Mouse (Mus musculus): ENCODE results near the gene Gm42688. TPM values are rescaled to one million over a fixed set of nuclear protein-coding genes. Genes with fewer than 3 reads are reported as not detected.

Gm42688 gene
- polyA plus RNA-seq, 1 experiment from 2014 or later, result 2.1 TPM

DNA sequence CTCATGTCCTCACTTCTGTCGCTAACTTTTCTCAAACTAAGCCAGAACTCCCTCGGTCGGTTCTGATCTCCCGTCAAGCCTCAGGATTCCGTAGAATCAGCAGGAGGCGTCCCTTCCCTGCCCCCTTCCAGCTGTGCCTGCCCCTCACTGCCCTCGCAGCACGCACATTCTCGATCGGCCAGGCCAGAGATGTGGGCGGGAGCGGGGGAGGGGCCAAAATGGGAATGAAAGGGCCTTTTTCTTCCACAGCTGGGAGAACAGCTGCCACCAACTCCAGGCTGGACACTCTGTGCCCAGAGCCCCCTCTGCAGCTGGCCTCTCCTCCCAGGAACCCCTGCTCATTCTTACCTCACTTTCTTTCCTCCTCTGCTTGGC is 36.1 kb downstream of the Gm42688 start:
- H3K4me1 ChIP-seq, result peaks cover 88% of the 10 kb centered on the region
- WGBS, result 0% methylated on average over 12 of the region's 12 CpGs
- H3K27ac ChIP-seq (replicated peaks), result peak overlapping the region; percentile 100
- H3K36me3 ChIP-seq (replicated peaks), result peaks cover 8% of the 10 kb centered on the region
- peak; percentile 96 for DNase-seq (ENCODE audit: low spot score)
- peak overlapping the region; percentile 80 for H3K4me3 ChIP-seq
- H3K9me3 ChIP-seq, result no peaks in the 10 kb centered on the region
- peaks cover 26% of the 10 kb centered on the region for H3K27me3 ChIP-seq (replicated peaks; ENCODE audit: low read depth, poor library complexity, severe bottlenecking)

DNA sequence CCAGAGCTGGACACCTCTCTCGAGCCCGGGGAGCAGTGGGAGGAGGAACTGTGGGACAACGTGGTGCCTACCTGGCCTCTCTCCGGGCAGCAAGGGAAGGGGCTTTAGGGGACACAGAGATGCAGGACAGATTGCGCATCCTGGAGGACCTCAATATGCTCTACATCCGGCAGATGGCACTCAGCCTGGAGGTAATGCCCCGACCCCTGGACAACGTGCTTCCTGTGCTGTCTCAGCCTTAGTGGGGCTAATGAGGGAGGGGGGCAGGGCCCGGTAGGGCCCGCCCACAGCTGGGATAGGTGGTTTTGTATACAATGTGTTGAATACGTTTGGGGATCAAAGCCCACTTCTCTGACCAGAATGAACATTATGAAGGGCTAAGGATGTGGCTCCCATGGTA is 36.6 kb downstream of the Gm42688 start:
- DNase-seq (ENCODE audit: low spot score), result peak; percentile 79
- peak overlapping the region; percentile 80 for H3K4me3 ChIP-seq
- WGBS, result 1% methylated on average over 11 of the region's 11 CpGs
- H3K36me3 ChIP-seq (replicated peaks), result peaks cover 8% of the 10 kb centered on the region
- no peaks in the 10 kb centered on the region for H3K9me3 ChIP-seq
- peaks cover 91% of the 10 kb centered on the region for H3K4me1 ChIP-seq
- peaks cover 29% of the 10 kb centered on the region for H3K27me3 ChIP-seq (replicated peaks; ENCODE audit: low read depth, poor library complexity, severe bottlenecking)
- H3K27ac ChIP-seq (replicated peaks), result peak overlapping the region; percentile 100

GRCm38 (mm10) chr6:83140044-83140443 is 38.6 kb downstream of the Gm42688 start:
- peaks cover 8% of the 10 kb centered on the region for H3K36me3 ChIP-seq (replicated peaks)
- no peak for DNase-seq (ENCODE audit: low spot score)
- H3K4me1 ChIP-seq, result peaks cover 83% of the 10 kb centered on the region
- 90% methylated on average over 8 of the region's 8 CpGs for WGBS
- H3K9me3 ChIP-seq, result no peaks in the 10 kb centered on the region
- H3K27ac ChIP-seq (replicated peaks), result no peak overlapping the region; the same call in 1 of the 2 replicates
- H3K4me3 ChIP-seq, result peak overlapping the region; percentile 80; the same call in 1 of the 2 replicates
- peaks cover 22% of the 10 kb centered on the region for H3K27me3 ChIP-seq (replicated peaks; ENCODE audit: low read depth, poor library complexity, severe bottlenecking)

- H3K27me3 ChIP-seq (replicated peaks; ENCODE audit: low read depth, poor library complexity, severe bottlenecking), result peaks cover 15% of the 10 kb centered on the region
- H3K4me1 ChIP-seq, result peaks cover 76% of the 10 kb centered on the region
- H3K9me3 ChIP-seq, result no peaks in the 10 kb centered on the region
- peaks cover 19% of the 10 kb centered on the region for H3K36me3 ChIP-seq (replicated peaks)
- peak overlapping the region; percentile 53 for H3K4me3 ChIP-seq
- peak; percentile 18 for DNase-seq (ENCODE audit: low spot score)
- peak overlapping the region; percentile 73; the same call in 1 of the 2 replicates for H3K27ac ChIP-seq (replicated peaks)
- WGBS, result 26% methylated on average over 4 of the region's 4 CpGs
These were observed 40.2 kb downstream of the Gm42688 start for GRCm38 (mm10) chr6:83141636-83142035.

DNA sequence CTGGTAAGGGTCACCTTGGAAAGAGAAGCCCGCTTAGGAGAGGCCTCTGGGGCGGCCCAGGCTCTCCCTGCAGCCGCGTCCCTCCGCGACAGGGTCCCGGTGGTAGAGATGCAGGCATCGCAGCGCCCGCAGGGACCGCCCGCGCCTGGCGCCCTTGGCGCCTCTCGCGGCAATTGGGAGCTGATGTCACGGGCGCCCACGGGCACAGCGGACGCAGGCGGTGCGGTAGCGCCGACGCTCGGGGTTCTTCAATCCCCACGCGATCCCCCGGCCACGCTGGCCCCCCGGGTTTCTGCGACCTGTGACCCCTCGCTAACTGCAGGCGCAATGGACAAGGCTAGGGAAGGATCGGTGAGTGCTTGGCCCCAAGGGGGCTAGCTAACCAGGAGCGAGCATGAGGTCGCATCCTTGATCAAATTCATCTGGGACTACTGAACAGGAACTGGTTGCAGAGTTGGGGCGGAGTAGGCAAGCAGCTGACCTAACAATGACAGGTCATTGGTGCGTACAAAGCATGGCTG is 40.9 kb downstream of the Gm42688 start:
- DNase-seq (ENCODE audit: low spot score), result peak; percentile 46
- peaks cover 25% of the 10 kb centered on the region for H3K36me3 ChIP-seq (replicated peaks)
- no peaks in the 10 kb centered on the region for H3K9me3 ChIP-seq
- 2% methylated on average over 41 of the region's 41 CpGs for WGBS
- peaks cover 76% of the 10 kb centered on the region for H3K4me1 ChIP-seq
- peak overlapping the region; percentile 73 for H3K27ac ChIP-seq (replicated peaks)
- peak overlapping the region; percentile 53 for H3K4me3 ChIP-seq
- H3K27me3 ChIP-seq (replicated peaks; ENCODE audit: low read depth, poor library complexity, severe bottlenecking), result peaks cover 15% of the 10 kb centered on the region

- Histone ChIP-seq H3K27me3 (replicated peaks; ENCODE audit: low read depth, poor library complexity, severe bottlenecking) (peaks cover 15% of the 10 kb centered on the region), H3K4me3 (peak overlapping the region; percentile 53), H3K36me3 (replicated peaks) (peaks cover 31% of the 10 kb centered on the region), H3K27ac (replicated peaks) (peak overlapping the region; percentile 73; the same call in 1 of the 2 replicates), H3K4me1 (peaks cover 70% of the 10 kb centered on the region), H3K9me3 (no peaks in the 10 kb centered on the region)
- peak; percentile 16 for DNase-seq (ENCODE audit: low spot score)
- 54% methylated on average over 11 of the region's 11 CpGs for WGBS
These were observed 41.5 kb downstream of the Gm42688 start for GRCm38 (mm10) chr6:83142886-83143285.

- WGBS, result 87% methylated on average over 2 of the region's 2 CpGs
- no peak for DNase-seq (ENCODE audit: low spot score)
These were observed 43.8 kb downstream of the Gm42688 start for GRCm38 (mm10) chr6:83145209-83145608.

DNA sequence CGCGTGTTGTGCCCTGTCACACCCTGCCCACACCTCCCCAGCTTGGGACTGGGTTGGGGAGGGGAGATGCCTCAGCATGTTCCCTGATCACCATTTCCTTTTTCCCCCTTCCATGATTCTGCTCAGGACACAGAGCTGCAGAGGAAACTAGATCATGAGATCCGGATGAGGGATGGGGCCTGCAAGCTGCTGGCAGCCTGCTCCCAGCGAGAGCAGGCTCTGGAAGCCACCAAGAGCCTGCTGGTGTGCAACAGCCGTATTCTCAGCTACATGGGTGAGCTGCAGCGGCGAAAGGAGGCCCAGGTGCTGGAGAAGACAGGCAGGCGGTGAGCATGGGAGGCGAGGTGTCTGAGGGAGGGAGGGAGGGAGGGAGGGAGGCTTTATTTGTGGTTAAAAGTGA is 44.4 kb downstream of the Gm42688 start:
- peaks cover 15% of the 10 kb centered on the region for H3K27me3 ChIP-seq (replicated peaks; ENCODE audit: low read depth, poor library complexity, severe bottlenecking)
- H3K9me3 ChIP-seq, result no peaks in the 10 kb centered on the region
- peaks cover 47% of the 10 kb centered on the region for H3K4me1 ChIP-seq
- 0 out of 2 replicates have a peak overlapping the region, but pooled peaks have one; percentile 16 for H3K27ac ChIP-seq (replicated peaks)
- H3K36me3 ChIP-seq (replicated peaks), result peaks cover 52% of the 10 kb centered on the region
- WGBS, result 79% methylated on average over 9 of the region's 9 CpGs
- H3K4me3 ChIP-seq, result no peak overlapping the region
- DNase-seq (ENCODE audit: low spot score), result no peak

More at GRCm38 (mm10) chr6:83145209-83145608, 43.8 kb downstream of the Gm42688 start:
- Histone ChIP-seq H3K36me3 (replicated peaks) (peaks cover 46% of the 10 kb centered on the region), H3K27ac (replicated peaks) (no peak overlapping the region), H3K27me3 (replicated peaks; ENCODE audit: low read depth, poor library complexity, severe bottlenecking) (peaks cover 15% of the 10 kb centered on the region), H3K4me1 (peaks cover 47% of the 10 kb centered on the region), H3K9me3 (no peaks in the 10 kb centered on the region), H3K4me3 (no peak overlapping the region)

GRCm38 (mm10) chr6:83147280-83147679 is 45.9 kb downstream of the Gm42688 start:
- WGBS, result 65% methylated on average over 7 of the region's 7 CpGs
- peaks cover 67% of the 10 kb centered on the region for H3K36me3 ChIP-seq (replicated peaks)
- no peak for DNase-seq (ENCODE audit: low spot score)

GRCm38 (mm10) chr6:83151721-83152120 is 50.3 kb downstream of the Gm42688 start:
- Histone ChIP-seq H3K36me3 (replicated peaks) (peaks cover 70% of the 10 kb centered on the region), H3K4me3 (no peak overlapping the region), H3K27me3 (replicated peaks; ENCODE audit: low read depth, poor library complexity, severe bottlenecking) (0 out of 2 replicates have a peak, but pooled peaks cover 15% of the 10 kb centered on the region), H3K4me1 (peaks cover 46% of the 10 kb centered on the region), H3K9me3 (no peaks in the 10 kb centered on the region), H3K27ac (replicated peaks) (no peak overlapping the region)
- DNase-seq (ENCODE audit: low spot score), result no peak
- 31% methylated on average over 8 of the region's 8 CpGs for WGBS

More at GRCm38 (mm10) chr6:83147280-83147679, 45.9 kb downstream of the Gm42688 start:
- 0 out of 2 replicates have a peak overlapping the region, but pooled peaks have one; percentile 4 for H3K27ac ChIP-seq (replicated peaks)
- H3K4me3 ChIP-seq, result no peak overlapping the region
- peaks cover 6% of the 10 kb centered on the region; the same call in 1 of the 2 replicates for H3K27me3 ChIP-seq (replicated peaks; ENCODE audit: low read depth, poor library complexity, severe bottlenecking)
- peaks cover 45% of the 10 kb centered on the region for H3K4me1 ChIP-seq
- H3K9me3 ChIP-seq, result no peaks in the 10 kb centered on the region

DNA sequence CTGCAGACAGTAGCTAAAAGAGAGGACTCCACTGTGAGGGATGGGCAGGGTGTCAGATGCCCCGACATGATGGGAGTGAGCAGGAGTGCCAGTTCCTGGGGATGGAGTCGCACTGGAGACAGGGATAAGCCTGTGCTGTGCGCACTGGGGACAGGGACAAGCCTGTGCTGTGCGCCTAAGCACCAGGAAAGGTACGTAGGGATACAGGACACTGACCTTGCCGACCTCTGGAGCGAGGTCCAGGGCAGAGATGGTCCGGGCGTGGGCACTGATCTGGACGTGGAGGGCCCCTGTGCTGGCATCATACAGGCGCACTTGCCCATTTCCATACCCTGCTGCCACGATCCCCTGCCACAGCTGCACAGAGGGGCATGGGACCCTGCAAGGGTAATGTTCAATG is 51.6 kb downstream of the Gm42688 start:
- Histone ChIP-seq H3K27ac (replicated peaks) (no peak overlapping the region), H3K9me3 (no peaks in the 10 kb centered on the region), H3K4me1 (peaks cover 41% of the 10 kb centered on the region), H3K36me3 (replicated peaks) (peaks cover 57% of the 10 kb centered on the region), H3K27me3 (replicated peaks; ENCODE audit: low read depth, poor library complexity, severe bottlenecking) (0 out of 2 replicates have a peak, but pooled peaks cover 15% of the 10 kb centered on the region), H3K4me3 (no peak overlapping the region)
- no peak for DNase-seq (ENCODE audit: low spot score)
- WGBS, result 84% methylated on average over 12 of the region's 12 CpGs

DNA sequence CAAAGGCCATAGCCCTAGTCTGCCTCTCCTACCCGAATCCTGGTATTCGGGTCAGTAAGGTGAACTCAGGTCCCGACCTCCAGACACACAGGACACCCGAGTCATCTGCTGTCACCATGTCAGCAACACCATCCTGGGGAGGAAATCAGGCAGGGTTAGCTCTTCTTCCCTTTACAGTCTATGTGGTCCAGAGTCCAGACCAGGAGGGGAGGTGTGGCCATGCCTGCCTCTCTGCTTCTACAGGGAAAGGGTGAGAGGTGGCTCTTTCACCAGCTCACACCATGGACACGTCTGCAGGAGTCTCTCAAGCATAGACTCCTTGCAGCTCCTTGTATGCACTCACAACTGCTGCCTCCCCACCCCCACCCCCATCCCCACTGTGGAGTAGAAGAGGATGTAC is 52.1 kb downstream of the Gm42688 start:
- Histone ChIP-seq H3K4me1 (peaks cover 41% of the 10 kb centered on the region), H3K27ac (replicated peaks) (no peak overlapping the region), H3K4me3 (no peak overlapping the region), H3K9me3 (no peaks in the 10 kb centered on the region), H3K27me3 (replicated peaks; ENCODE audit: low read depth, poor library complexity, severe bottlenecking) (0 out of 2 replicates have a peak, but pooled peaks cover 15% of the 10 kb centered on the region), H3K36me3 (replicated peaks) (peaks cover 52% of the 10 kb centered on the region)
- no peak for DNase-seq (ENCODE audit: low spot score)
- 63% methylated on average over 5 of the region's 5 CpGs for WGBS

GRCm38 (mm10) chr6:83155552-83156238 is 54.3 kb downstream of the Gm42688 start:
- Histone ChIP-seq H3K27ac (replicated peaks) (peak overlapping the region; percentile 80), H3K36me3 (replicated peaks) (peaks cover 30% of the 10 kb centered on the region), H3K27me3 (replicated peaks; ENCODE audit: low read depth, poor library complexity, severe bottlenecking) (peaks cover 26% of the 10 kb centered on the region), H3K4me3 (peak overlapping the region; percentile 73), H3K4me1 (peaks cover 38% of the 10 kb centered on the region), H3K9me3 (no peaks in the 10 kb centered on the region)
- WGBS, result 11% methylated on average over 23 of the region's 23 CpGs
- DNase-seq (ENCODE audit: low spot score), result peak; percentile 38

Measured in embryonic facial prominence, embryonic 10.5 days (tissue).